Mouse (Mus musculus): ENCODE results near the gene Stambpl1.

The Stambpl1 gene

GRCm38 (mm10) chr19:34192008-34192963 lies at the start of gene Stambpl1:
Stambpl1 (plus strand) TSS chr19:34192229.
- in situ Hi-C loops (cut with MboI; ENCODE audit: low sequenced_read_pairs), result no loop called here

GRCm38 (mm10) chr19:34148421-34148820 lies 43.6 kb upstream of the Stambpl1 start:
- in situ Hi-C loops (cut with MboI; ENCODE audit: low sequenced_read_pairs), result no loop called here

GRCm38 (mm10) chr19:34151909-34152308 lies 40.1 kb upstream of the Stambpl1 start:
- in situ Hi-C loops (cut with MboI; ENCODE audit: low sequenced_read_pairs), result no loop called here

- in situ Hi-C loops (cut with MboI; ENCODE audit: low sequenced_read_pairs), result no loop called here
Observed at GRCm38 (mm10) chr19:34153263-34154144, 38.5 kb upstream of the Stambpl1 start.

GRCm38 (mm10) chr19:34162693-34163092 lies 29.3 kb upstream of the Stambpl1 start:
- in situ Hi-C loops (cut with MboI; ENCODE audit: low sequenced_read_pairs), result no loop called here

- in situ Hi-C loops (cut with MboI; ENCODE audit: low sequenced_read_pairs), result no loop called here
Observed at GRCm38 (mm10) chr19:34165891-34166290, 26.1 kb upstream of the Stambpl1 start, which contains the start of gene Ankrd22. Ankrd22 (minus strand) TSS chr19:34166053.

- in situ Hi-C loops (cut with MboI; ENCODE audit: low sequenced_read_pairs), result no loop called here
Observed at GRCm38 (mm10) chr19:34166386-34166785, 25.6 kb upstream of the Stambpl1 start.

- in situ Hi-C loops (cut with MboI; ENCODE audit: low sequenced_read_pairs), result no loop called here
Observed at GRCm38 (mm10) chr19:34167896-34168661, 23.9 kb upstream of the Stambpl1 start.

- in situ Hi-C loops (cut with MboI; ENCODE audit: low sequenced_read_pairs), result no loop called here
Observed at GRCm38 (mm10) chr19:34169121-34169520, 22.9 kb upstream of the Stambpl1 start.

GRCm38 (mm10) chr19:34171167-34171566 lies 20.9 kb upstream of the Stambpl1 start:
- in situ Hi-C loops (cut with MboI; ENCODE audit: low sequenced_read_pairs), result no loop called here

GRCm38 (mm10) chr19:34174004-34174403 lies 18.0 kb upstream of the Stambpl1 start:
- in situ Hi-C loops (cut with MboI; ENCODE audit: low sequenced_read_pairs), result no loop called here

- in situ Hi-C loops (cut with MboI; ENCODE audit: low sequenced_read_pairs), result no loop called here
Observed at GRCm38 (mm10) chr19:34179136-34179535, 12.9 kb upstream of the Stambpl1 start.

- in situ Hi-C loops (cut with MboI; ENCODE audit: low sequenced_read_pairs), result no loop called here
Observed at GRCm38 (mm10) chr19:34180316-34180715, 11.7 kb upstream of the Stambpl1 start.

- in situ Hi-C loops (cut with MboI; ENCODE audit: low sequenced_read_pairs), result no loop called here
Observed at GRCm38 (mm10) chr19:34181234-34181633, 10.8 kb upstream of the Stambpl1 start.

- in situ Hi-C loops (cut with MboI; ENCODE audit: low sequenced_read_pairs), result no loop called here
Observed at GRCm38 (mm10) chr19:34182490-34182889, 9.5 kb upstream of the Stambpl1 start.

- in situ Hi-C loops (cut with MboI; ENCODE audit: low sequenced_read_pairs), result no loop called here
Observed at GRCm38 (mm10) chr19:34186845-34187244, 5.2 kb upstream of the Stambpl1 start.

GRCm38 (mm10) chr19:34191645-34192007 lies 403 bp upstream of the Stambpl1 start:
- in situ Hi-C loops (cut with MboI; ENCODE audit: low sequenced_read_pairs), result no loop called here

GRCm38 (mm10) chr19:34193149-34193548 lies 1.1 kb downstream of the Stambpl1 start:
- in situ Hi-C loops (cut with MboI; ENCODE audit: low sequenced_read_pairs), result no loop called here

GRCm38 (mm10) chr19:34193683-34194082 lies 1.7 kb downstream of the Stambpl1 start:
- in situ Hi-C loops (cut with MboI; ENCODE audit: low sequenced_read_pairs), result no loop called here

- in situ Hi-C loops (cut with MboI; ENCODE audit: low sequenced_read_pairs), result no loop called here
Observed at GRCm38 (mm10) chr19:34194132-34194745, 2.2 kb downstream of the Stambpl1 start.
